Mouse (Mus musculus) liver, embryonic 16.5 days (tissue): Measurements from ENCODE around the gene Mccc1. TPM values are rescaled to one million over a fixed set of nuclear protein-coding genes. Genes with fewer than 3 reads are reported as not detected.

Experiments
- ATAC-seq: fragments of 200-750 bp; cut with Nextera tagmentation; 2 replicates; pipeline ENCODE4 v1.8.0; 2017; ENCODE audit warnings: low read depth, mild to moderate bottlenecking, moderate number of reproducible peaks, moderate library complexity
- H3K27ac ChIP-seq: fragments of 300-500 bp; sonication (generic); 2 replicates; pipeline ENCODE4 v1.5.1; 2014; ENCODE audit warnings: mild to moderate bottlenecking, low read length
- H3K27me3 ChIP-seq: fragments of 300-500 bp; sonication (generic); 2 replicates; pipeline ENCODE4 v1.6.1; 2014; ENCODE audit warnings: low read depth, low read length, mixed read lengths; ENCODE audit not compliant: control insufficient read depth, insufficient read depth
- H3K36me3 ChIP-seq: fragments of 300-500 bp; sonication (generic); 2 replicates; pipeline ENCODE4 v1.6.1; 2014; ENCODE audit warnings: mild to moderate bottlenecking; ENCODE audit not compliant: control insufficient read depth, insufficient read depth
- H3K4me1 ChIP-seq: fragments of 300-500 bp; sonication (generic); 2 replicates; pipeline ENCODE4 v1.6.1; 2014; ENCODE audit warnings: low read depth, low read length, mixed read lengths; ENCODE audit not compliant: control insufficient read depth
- H3K4me2 ChIP-seq: fragments of 300-500 bp; sonication (generic); 2 replicates; pipeline ENCODE4 v1.6.1; 2014; ENCODE audit warnings: low read depth, low read length, mixed read lengths
- H3K4me3 ChIP-seq: fragments of 300-500 bp; sonication (generic); 2 replicates; pipeline ENCODE4 v1.5.1; 2014; ENCODE audit warnings: low read depth, mild to moderate bottlenecking, low read length
- H3K9ac ChIP-seq: fragments of 300-500 bp; sonication (generic); 2 replicates; pipeline ENCODE4 v1.6.1; 2014; ENCODE audit warnings: low read depth, low read length
- H3K9me3 ChIP-seq: fragments of 300-500 bp; sonication (generic); replicated peaks from 2 replicates; pipeline ENCODE4 v1.6.1; 2016; ENCODE audit warnings: low read length; ENCODE audit not compliant: control insufficient read depth
- WGBS: fragments of 180-500 bp; shearing (Covaris S2); extraction: QIAGEN DNeasy Blood & Tissue Kit; methylation state at CpG from one replicate; pipeline ENCODE4 v1.1.7; 2014; ENCODE audit not compliant: insufficient replicate concordance; 5-methylcytosine and 5-hydroxymethylcytosine counted together
- polyA plus RNA-seq: library from polyadenylated mRNA; unstranded; fragments of >200 nt; fragmentation: Nextera tagmentation; extraction: Ambion mirVana; gene quantifications from 2 replicates; pipeline ENCODE4 v1.2.1, GENCODE M21; 2015

The Mccc1 gene
- polyA plus RNA-seq = 15.3 and 16.0 TPM in 2 replicates

- H3K27me3 ChIP-seq = no peaks in the 10 kb centered on the region
- H3K9ac ChIP-seq = peak within 1 kb of the TSS; percentile 70
- no peaks in the 10 kb centered on the region for H3K36me3 ChIP-seq
- H3K27ac ChIP-seq = peak within 1 kb of the TSS; percentile 51
- peak; percentile 100 for ATAC-seq
- peak within 1 kb of the TSS; percentile 73 for H3K4me3 ChIP-seq
- peak within 1 kb of the TSS; percentile 83 for H3K4me2 ChIP-seq
- no peaks in the 10 kb centered on the region for H3K9me3 ChIP-seq
- H3K4me1 ChIP-seq = no peaks in the 10 kb centered on the region; the same call in 1 of the 2 replicates
- WGBS = 3% methylated on average over 39 of the region's 39 CpGs
These were observed at the start of gene Mccc1 for GRCm38 (mm10) chr3:36000275-36001239. Gene Mccc1 (minus strand): TSS chr3:36000678.

GRCm38 (mm10) chr3:36049106-36049505 lies 48.6 kb upstream of the Mccc1 start:
- Histone ChIP-seq H3K9me3 (no peaks in the 10 kb centered on the region), H3K27me3 (no peaks in the 10 kb centered on the region), H3K4me1 (no peaks in the 10 kb centered on the region), H3K36me3 (no peaks in the 10 kb centered on the region), H3K9ac (no peak overlapping the region), H3K4me2 (no peak overlapping the region), H3K27ac (no peak overlapping the region), H3K4me3 (no peak overlapping the region)
- WGBS = 45% methylated on average over 1 of the region's 1 CpGs
- ATAC-seq = no peak

- Histone ChIP-seq H3K36me3 (no peaks in the 10 kb centered on the region), H3K27me3 (no peaks in the 10 kb centered on the region), H3K4me2 (no peak overlapping the region), H3K4me3 (no peak overlapping the region), H3K4me1 (no peaks in the 10 kb centered on the region), H3K9ac (no peak overlapping the region), H3K9me3 (no peaks in the 10 kb centered on the region), H3K27ac (no peak overlapping the region)
- ATAC-seq = no peak
- 46% methylated on average over 4 of the region's 4 CpGs for WGBS
These were observed 44.6 kb upstream of the Mccc1 start for GRCm38 (mm10) chr3:36045086-36045485.

GRCm38 (mm10) chr3:36044520-36044919 lies 44.0 kb upstream of the Mccc1 start:
- no peak for ATAC-seq
- Histone ChIP-seq H3K36me3 (no peaks in the 10 kb centered on the region), H3K9me3 (no peaks in the 10 kb centered on the region)

GRCm38 (mm10) chr3:36031740-36032510 lies 31.4 kb upstream of the Mccc1 start:
- Histone ChIP-seq H3K27me3 (no peaks in the 10 kb centered on the region), H3K4me1 (no peaks in the 10 kb centered on the region), H3K9ac (no peak overlapping the region), H3K27ac (no peak overlapping the region), H3K4me2 (no peak overlapping the region), H3K9me3 (no peaks in the 10 kb centered on the region), H3K36me3 (no peaks in the 10 kb centered on the region), H3K4me3 (no peak overlapping the region)
- no peak for ATAC-seq
- WGBS = 44% methylated on average over 6 of the region's 6 CpGs

More at GRCm38 (mm10) chr3:36044520-36044919, 44.0 kb upstream of the Mccc1 start:
- H3K4me1 ChIP-seq = no peaks in the 10 kb centered on the region
- H3K4me2 ChIP-seq = no peak overlapping the region
- no peak overlapping the region for H3K4me3 ChIP-seq
- H3K27ac ChIP-seq = no peak overlapping the region
- no peaks in the 10 kb centered on the region for H3K27me3 ChIP-seq
- no peak overlapping the region for H3K9ac ChIP-seq

GRCm38 (mm10) chr3:36029993-36030392 lies 29.5 kb upstream of the Mccc1 start:
- Histone ChIP-seq H3K36me3 (no peaks in the 10 kb centered on the region), H3K27me3 (no peaks in the 10 kb centered on the region), H3K4me3 (no peak overlapping the region), H3K9ac (no peak overlapping the region), H3K4me2 (no peak overlapping the region), H3K9me3 (no peaks in the 10 kb centered on the region), H3K27ac (no peak overlapping the region), H3K4me1 (no peaks in the 10 kb centered on the region)
- 49% methylated on average over 4 of the region's 4 CpGs for WGBS
- no peak for ATAC-seq

- H3K36me3 ChIP-seq = no peaks in the 10 kb centered on the region
- no peaks in the 10 kb centered on the region for H3K9me3 ChIP-seq
- no peak for ATAC-seq
- no peaks in the 10 kb centered on the region for H3K4me1 ChIP-seq
- H3K27ac ChIP-seq = no peak overlapping the region
- no peaks in the 10 kb centered on the region for H3K27me3 ChIP-seq
- no peak overlapping the region for H3K4me3 ChIP-seq
- no peak overlapping the region for H3K9ac ChIP-seq
- H3K4me2 ChIP-seq = no peak overlapping the region
- 62% methylated on average over 6 of the region's 6 CpGs for WGBS
These were observed 25.3 kb upstream of the Mccc1 start for GRCm38 (mm10) chr3:36025732-36026131.

GRCm38 (mm10) chr3:36011239-36011638 lies 10.8 kb upstream of the Mccc1 start:
- Histone ChIP-seq H3K4me3 (no peak overlapping the region), H3K4me1 (no peaks in the 10 kb centered on the region), H3K27ac (no peak overlapping the region), H3K36me3 (no peaks in the 10 kb centered on the region), H3K27me3 (no peaks in the 10 kb centered on the region), H3K9me3 (no peaks in the 10 kb centered on the region), H3K4me2 (no peak overlapping the region), H3K9ac (no peak overlapping the region)
- no peak for ATAC-seq
- WGBS = 61% methylated on average over 3 of the region's 3 CpGs
